Mouse (Mus musculus): ENCODE results near the gene Pgam2. TPM values are rescaled to one million over a fixed set of nuclear protein-coding genes. Genes with fewer than 3 reads are reported as not detected.
"Not testable (repeated sequence)": the region's sequence is repeated elsewhere in the genome, so short reads cannot be mapped to it uniquely, and the experiment has no call there.

Gene Pgam2
- polyA plus RNA-seq, 1 experiment from 2014 or later, result 71.2 TPM

- H3K4me1 ChIP-seq, result peaks cover 31% of the 10 kb centered on the region
- under 1% methylated on average over 63 of the region's 63 CpGs for WGBS
- ATAC-seq (ENCODE audit: insufficient number of reproducible peaks, low FRiP score, low TSS enrichment, low read depth), result peak; percentile 94
These were observed 34.0 kb upstream of the Pgam2 start, which contains the start of gene Polm for GRCm38 (mm10) chr11:5837251-5838246. Gene Polm (minus strand): TSS chr11:5838016.

GRCm38 (mm10) chr11:5836126-5836525 is 32.6 kb upstream of the Pgam2 start:
- 58% methylated on average over 1 of the region's 1 CpGs for WGBS
- no peak overlapping the region for H3K27ac ChIP-seq (replicated peaks)

More at GRCm38 (mm10) chr11:5837251-5838246, 34.0 kb upstream of the Pgam2 start, which contains the start of gene Polm:
- Histone ChIP-seq H3K9me3 (replicated peaks) (no peaks in the 10 kb centered on the region), H3K36me3 (peaks cover 26% of the 10 kb centered on the region), H3K9ac (peak within 1 kb of the TSS; percentile 55), H3K27ac (replicated peaks) (peak within 1 kb of the TSS; percentile 86), H3K4me2 (replicated peaks) (peak within 1 kb of the TSS; percentile 81), H3K27me3 (no peaks in the 10 kb centered on the region), H3K4me3 (replicated peaks) (peak within 1 kb of the TSS; percentile 62)

DNA sequence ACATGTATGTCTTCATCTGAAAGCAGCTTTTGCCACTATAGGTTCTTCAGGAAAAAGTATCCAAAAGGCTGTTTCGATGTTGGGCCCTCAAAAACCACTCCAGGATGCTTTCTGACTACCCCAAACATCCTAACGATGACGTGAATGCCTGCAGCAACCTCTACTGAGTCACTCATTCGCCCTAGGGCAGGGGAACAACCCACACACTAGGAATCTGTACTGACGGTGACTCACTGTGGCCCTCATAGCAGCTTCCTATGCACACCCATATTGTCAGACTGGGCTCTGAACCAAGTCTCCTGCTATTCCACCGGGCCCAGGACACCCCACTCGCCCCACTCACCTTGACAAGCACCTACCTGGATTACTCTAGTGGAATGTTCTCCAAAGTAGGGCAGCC is 31.5 kb upstream of the Pgam2 start:
- ATAC-seq (ENCODE audit: insufficient number of reproducible peaks, low FRiP score, low TSS enrichment, low read depth), result no peak
- Histone ChIP-seq H3K9ac (no peak overlapping the region), H3K27ac (replicated peaks) (no peak overlapping the region), H3K4me2 (replicated peaks) (no peak overlapping the region), H3K27me3 (no peaks in the 10 kb centered on the region), H3K4me3 (replicated peaks) (no peak overlapping the region), H3K9me3 (replicated peaks) (no peaks in the 10 kb centered on the region), H3K36me3 (peaks cover 48% of the 10 kb centered on the region), H3K4me1 (peaks cover 27% of the 10 kb centered on the region)
- 79% methylated on average over 7 of the region's 7 CpGs for WGBS

More at GRCm38 (mm10) chr11:5836126-5836525, 32.6 kb upstream of the Pgam2 start:
- no peak overlapping the region for H3K9ac ChIP-seq
- no peak overlapping the region for H3K4me2 ChIP-seq (replicated peaks)
- no peaks in the 10 kb centered on the region for H3K27me3 ChIP-seq
- H3K4me3 ChIP-seq (replicated peaks), result no peak overlapping the region
- peaks cover 31% of the 10 kb centered on the region for H3K4me1 ChIP-seq
- H3K36me3 ChIP-seq, result peaks cover 40% of the 10 kb centered on the region
- H3K9me3 ChIP-seq (replicated peaks), result no peaks in the 10 kb centered on the region
- ATAC-seq (ENCODE audit: insufficient number of reproducible peaks, low FRiP score, low TSS enrichment, low read depth), result no peak

DNA sequence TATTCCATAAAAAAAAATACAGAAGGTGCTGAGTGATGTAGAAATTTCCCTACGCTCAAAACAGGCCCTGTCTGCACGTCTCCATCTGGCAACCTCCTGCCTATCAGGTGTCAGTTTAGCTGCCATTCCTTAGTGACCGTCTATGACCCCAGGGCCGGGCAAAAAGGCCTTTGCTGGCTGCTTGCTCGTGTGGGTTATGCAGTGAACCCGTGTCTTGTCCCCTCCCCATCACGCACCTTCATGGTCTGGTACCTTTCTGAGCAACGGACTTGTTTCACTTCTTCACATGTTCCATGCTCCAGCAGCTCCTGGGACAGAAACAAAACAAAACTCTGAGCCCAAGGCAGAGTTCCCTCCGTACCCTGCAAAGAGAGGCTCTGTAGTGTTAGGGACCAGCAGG is 31.0 kb upstream of the Pgam2 start:
- no peak for ATAC-seq (ENCODE audit: insufficient number of reproducible peaks, low FRiP score, low TSS enrichment, low read depth)
- Histone ChIP-seq H3K27me3 (no peaks in the 10 kb centered on the region), H3K9me3 (replicated peaks) (no peaks in the 10 kb centered on the region), H3K9ac (no peak overlapping the region), H3K4me1 (peaks cover 22% of the 10 kb centered on the region), H3K27ac (replicated peaks) (no peak overlapping the region), H3K4me3 (replicated peaks) (no peak overlapping the region), H3K4me2 (replicated peaks) (no peak overlapping the region), H3K36me3 (peaks cover 53% of the 10 kb centered on the region)
- 71% methylated on average over 9 of the region's 9 CpGs for WGBS

DNA sequence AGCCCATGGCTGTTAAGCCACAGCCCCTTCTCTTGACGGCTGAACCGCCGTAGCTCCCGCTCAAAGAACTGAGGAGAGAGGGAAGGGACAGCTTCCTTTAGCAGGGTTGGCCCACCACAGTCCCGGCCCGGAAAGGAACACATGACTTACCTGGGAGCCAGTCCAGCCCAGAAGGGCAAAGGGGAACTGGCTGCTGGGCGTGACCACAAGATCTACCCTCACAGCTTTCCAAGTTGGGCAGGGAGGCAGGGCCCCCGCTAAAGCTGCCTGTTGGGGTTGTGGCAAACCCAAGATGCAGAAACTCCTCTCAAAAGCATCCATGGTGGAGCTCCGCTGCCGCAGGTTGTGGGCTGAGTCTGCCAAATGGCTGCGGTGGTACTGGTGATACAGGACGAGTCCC is 25.8 kb upstream of the Pgam2 start:
- Histone ChIP-seq H3K9me3 (replicated peaks) (no peaks in the 10 kb centered on the region), H3K36me3 (peaks cover 58% of the 10 kb centered on the region), H3K27ac (replicated peaks) (no peak overlapping the region), H3K4me1 (no peaks in the 10 kb centered on the region), H3K9ac (no peak overlapping the region), H3K4me3 (replicated peaks) (no peak overlapping the region), H3K27me3 (no peaks in the 10 kb centered on the region), H3K4me2 (replicated peaks) (no peak overlapping the region)
- no peak for ATAC-seq (ENCODE audit: insufficient number of reproducible peaks, low FRiP score, low TSS enrichment, low read depth)
- 91% methylated on average over 12 of the region's 12 CpGs for WGBS

DNA sequence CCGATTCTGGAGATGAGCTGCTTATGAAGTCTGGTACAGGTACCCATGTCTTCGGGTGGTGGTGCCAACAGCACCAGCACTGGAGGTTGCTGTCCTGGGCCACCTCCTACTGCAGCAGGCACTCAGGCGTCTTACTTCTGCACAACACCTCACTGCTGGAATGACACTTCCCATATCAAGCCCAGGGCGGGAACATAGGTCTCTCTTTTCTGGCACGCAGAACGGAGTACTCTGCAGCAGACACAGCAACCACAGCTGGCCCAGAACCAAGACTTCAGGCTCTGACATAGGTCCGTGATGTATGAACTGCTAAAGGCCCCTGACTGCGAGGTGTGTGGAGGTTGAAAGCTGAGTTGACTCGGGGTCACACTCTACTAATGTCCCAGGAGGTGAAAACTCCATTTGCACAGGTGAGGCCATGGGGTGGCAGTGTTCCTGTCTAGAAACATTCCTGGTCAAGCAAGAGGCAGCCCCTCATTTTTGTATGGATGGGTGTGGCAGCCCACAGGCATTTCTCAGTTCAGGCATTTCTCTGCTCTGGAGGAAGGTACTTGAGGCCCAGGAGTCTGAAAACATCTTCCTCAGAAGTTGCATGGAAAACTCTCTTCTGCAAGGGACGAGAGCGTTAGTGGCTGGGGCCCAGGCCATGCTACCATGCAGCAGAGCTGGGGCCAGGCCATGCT is 25.1 kb upstream of the Pgam2 start:
- no peak for ATAC-seq (ENCODE audit: insufficient number of reproducible peaks, low FRiP score, low TSS enrichment, low read depth)
- H3K4me1 ChIP-seq, result no peaks in the 10 kb centered on the region
- H3K4me2 ChIP-seq (replicated peaks), result no peak overlapping the region
- no peak overlapping the region for H3K4me3 ChIP-seq (replicated peaks)
- H3K36me3 ChIP-seq, result peaks cover 52% of the 10 kb centered on the region
- no peaks in the 10 kb centered on the region for H3K27me3 ChIP-seq
- no peak overlapping the region for H3K9ac ChIP-seq
- no peaks in the 10 kb centered on the region for H3K9me3 ChIP-seq (replicated peaks)
- H3K27ac ChIP-seq (replicated peaks), result no peak overlapping the region
- 79% methylated on average over 11 of the region's 11 CpGs for WGBS

- Histone ChIP-seq H3K27ac (replicated peaks) (no peak overlapping the region), H3K36me3 (peaks cover 49% of the 10 kb centered on the region), H3K4me1 (no peaks in the 10 kb centered on the region), H3K4me3 (replicated peaks) (no peak overlapping the region), H3K27me3 (no peaks in the 10 kb centered on the region), H3K9me3 (replicated peaks) (no peaks in the 10 kb centered on the region), H3K9ac (no peak overlapping the region), H3K4me2 (replicated peaks) (no peak overlapping the region)
- 86% methylated on average over 5 of the region's 5 CpGs for WGBS
- ATAC-seq (ENCODE audit: insufficient number of reproducible peaks, low FRiP score, low TSS enrichment, low read depth), result no peak
These were observed 24.4 kb upstream of the Pgam2 start for GRCm38 (mm10) chr11:5827931-5828330.

DNA sequence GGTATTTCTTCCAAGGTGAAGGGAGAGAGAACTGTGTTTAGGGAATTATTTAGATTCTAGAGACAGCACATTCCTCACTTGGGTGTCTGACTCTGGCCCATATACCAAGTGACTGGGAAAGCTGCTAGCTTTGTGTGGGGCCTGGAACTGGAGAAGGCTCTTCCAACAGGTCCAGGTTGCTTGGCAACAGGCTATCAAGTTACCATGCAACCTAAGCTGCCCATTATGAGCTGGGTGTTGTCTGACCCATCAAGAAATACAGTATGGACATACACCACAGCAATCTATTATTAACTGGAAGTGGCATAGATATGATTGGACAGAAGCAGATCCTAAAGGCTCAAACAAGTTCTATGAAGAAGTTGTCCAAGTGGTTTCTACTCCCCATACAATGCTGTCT is 21.9 kb upstream of the Pgam2 start:
- no peak overlapping the region for H3K27ac ChIP-seq (replicated peaks)
- no peak overlapping the region for H3K4me2 ChIP-seq (replicated peaks)
- H3K27me3 ChIP-seq, result no peaks in the 10 kb centered on the region
- no peak for ATAC-seq (ENCODE audit: insufficient number of reproducible peaks, low FRiP score, low TSS enrichment, low read depth)
- no peaks in the 10 kb centered on the region for H3K9me3 ChIP-seq (replicated peaks)
- H3K36me3 ChIP-seq, result peaks cover 24% of the 10 kb centered on the region
- H3K4me1 ChIP-seq, result no peaks in the 10 kb centered on the region
- no peak overlapping the region for H3K9ac ChIP-seq
- no peak overlapping the region for H3K4me3 ChIP-seq (replicated peaks)

DNA sequence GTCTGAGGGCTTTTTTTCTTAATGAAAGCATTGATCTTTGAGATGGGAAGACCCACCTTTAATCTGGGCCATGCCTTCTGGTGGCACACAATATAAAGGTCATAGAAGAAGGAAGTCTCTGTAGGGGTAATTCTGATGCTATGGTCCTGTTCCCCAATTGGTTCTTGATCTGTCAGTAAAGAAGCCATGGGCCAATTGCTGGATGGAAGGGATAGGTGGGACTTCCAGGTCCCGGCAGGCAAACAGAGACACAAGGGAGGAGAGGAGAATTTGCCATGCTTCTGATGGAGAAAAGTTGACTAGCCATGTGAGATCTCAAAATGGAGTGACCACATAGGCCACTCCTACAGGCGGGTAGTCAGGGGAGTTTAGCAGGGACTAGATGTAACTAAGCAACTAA is 15.7 kb upstream of the Pgam2 start:
- Histone ChIP-seq H3K9me3 (replicated peaks) (no peaks in the 10 kb centered on the region), H3K4me1 (no peaks in the 10 kb centered on the region), H3K4me2 (replicated peaks) (no peak overlapping the region), H3K27ac (replicated peaks) (no peak overlapping the region), H3K9ac (no peak overlapping the region), H3K27me3 (no peaks in the 10 kb centered on the region), H3K4me3 (replicated peaks) (no peak overlapping the region), H3K36me3 (no peaks in the 10 kb centered on the region)
- no peak for ATAC-seq (ENCODE audit: insufficient number of reproducible peaks, low FRiP score, low TSS enrichment, low read depth)
- 66% methylated on average over 2 of the region's 2 CpGs for WGBS

DNA sequence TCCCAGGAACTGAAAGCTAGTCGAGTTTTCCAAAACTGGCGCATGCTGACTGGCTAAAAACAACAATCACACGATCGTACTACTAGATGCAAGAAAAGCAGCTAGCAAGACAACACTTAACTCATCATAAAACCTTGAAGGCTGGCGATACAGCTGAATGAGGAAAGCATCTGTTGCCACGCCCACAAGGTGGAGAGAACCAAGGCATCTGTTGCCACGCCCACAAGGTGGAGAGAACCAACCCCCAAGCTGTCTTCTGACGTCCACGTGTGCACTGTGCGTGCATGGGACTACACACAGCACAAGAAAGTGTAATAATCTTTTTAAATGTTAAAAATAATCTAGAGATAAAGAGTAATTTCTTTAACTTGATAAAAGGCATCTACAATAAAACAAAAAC is 9.8 kb upstream of the Pgam2 start:
- no peak overlapping the region for H3K9ac ChIP-seq
- no peak overlapping the region for H3K27ac ChIP-seq (replicated peaks)
- no peak overlapping the region for H3K4me2 ChIP-seq (replicated peaks)
- H3K9me3 ChIP-seq (replicated peaks), result no peaks in the 10 kb centered on the region
- no peak overlapping the region for H3K4me3 ChIP-seq (replicated peaks)
- H3K27me3 ChIP-seq, result no peaks in the 10 kb centered on the region
- 75% methylated on average over 10 of the region's 10 CpGs for WGBS
- no peak for ATAC-seq (ENCODE audit: insufficient number of reproducible peaks, low FRiP score, low TSS enrichment, low read depth)
- H3K36me3 ChIP-seq, result no peaks in the 10 kb centered on the region
- H3K4me1 ChIP-seq, result no peaks in the 10 kb centered on the region

- not testable (repeated sequence) for H3K4me1 ChIP-seq; H3K36me3 ChIP-seq; H3K4me2 ChIP-seq (replicated peaks); H3K9me3 ChIP-seq (replicated peaks); ATAC-seq (ENCODE audit: insufficient number of reproducible peaks, low FRiP score, low TSS enrichment, low read depth); H3K4me3 ChIP-seq (replicated peaks); H3K27me3 ChIP-seq; H3K9ac ChIP-seq; H3K27ac ChIP-seq (replicated peaks)
- 88% methylated on average over 4 of the region's 4 CpGs for WGBS
These were observed 6.0 kb upstream of the Pgam2 start for GRCm38 (mm10) chr11:5809487-5809886.

Measured in embryonic facial prominence, embryonic 15.5 days (tissue).